Mouse (Mus musculus): ENCODE data around the gene Gm8374. TPM values are rescaled to one million over a fixed set of nuclear protein-coding genes. Genes with fewer than 3 reads are reported as not detected.
"Not testable (repeated sequence)": the region's sequence is repeated elsewhere in the genome, so short reads cannot be mapped to it uniquely, and the experiment has no call there.

Gm8374 gene
- not detected for total RNA-seq (2021)
- long read RNA-seq = 0 reads

DNA sequence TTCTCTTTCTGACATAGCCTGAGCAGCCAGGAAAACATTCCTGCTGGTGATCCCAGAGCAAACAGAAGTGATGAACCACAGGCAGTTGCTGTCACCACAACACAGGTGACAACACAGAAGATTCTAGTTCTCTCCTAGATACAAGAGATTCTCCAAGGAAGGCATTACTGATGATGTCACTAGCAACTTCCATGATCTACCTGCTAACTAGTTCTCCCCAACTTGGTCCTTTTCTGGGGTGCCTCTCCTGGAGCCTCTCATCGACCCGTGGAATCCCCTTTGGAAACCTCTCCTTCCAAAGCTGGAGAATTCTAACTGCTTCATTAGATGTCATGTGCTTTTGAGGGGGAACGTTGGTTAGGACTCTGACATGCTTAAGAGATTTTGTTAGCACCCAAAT is at the start of gene Gm8374:
TSS of gene Gm8374 (minus strand) at position 101 of the 400 bp plus-strand sequence.
- not testable (repeated sequence) for DNase-seq (ENCODE audit: low spot score in 2 of 2)

DNA sequence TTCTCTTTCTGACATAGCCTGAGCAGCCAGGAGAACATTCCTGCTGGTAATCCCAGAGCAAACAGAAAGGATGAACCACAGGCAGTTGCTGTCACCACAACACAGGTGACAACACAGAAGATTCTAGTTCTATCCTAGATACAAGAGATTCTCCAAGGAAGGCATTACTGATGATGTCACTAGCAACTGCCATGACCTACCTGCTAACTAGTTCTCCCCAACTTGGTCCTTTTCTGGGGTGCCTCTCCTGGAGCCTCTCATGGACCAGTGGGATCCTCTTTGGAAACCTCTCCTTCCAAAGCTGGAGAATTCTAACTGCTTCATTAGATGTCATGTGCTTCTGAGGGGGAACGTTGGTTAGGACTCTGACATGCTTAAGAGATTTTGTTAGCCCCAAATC is 32.6 kb downstream of the Gm8374 start, which contains the start of gene Gm5797:
TSS of gene Gm5797 (minus strand) at position 101 of the 400 bp plus-strand sequence.
- not testable (repeated sequence) for DNase-seq (ENCODE audit: low spot score in 2 of 2)

DNA sequence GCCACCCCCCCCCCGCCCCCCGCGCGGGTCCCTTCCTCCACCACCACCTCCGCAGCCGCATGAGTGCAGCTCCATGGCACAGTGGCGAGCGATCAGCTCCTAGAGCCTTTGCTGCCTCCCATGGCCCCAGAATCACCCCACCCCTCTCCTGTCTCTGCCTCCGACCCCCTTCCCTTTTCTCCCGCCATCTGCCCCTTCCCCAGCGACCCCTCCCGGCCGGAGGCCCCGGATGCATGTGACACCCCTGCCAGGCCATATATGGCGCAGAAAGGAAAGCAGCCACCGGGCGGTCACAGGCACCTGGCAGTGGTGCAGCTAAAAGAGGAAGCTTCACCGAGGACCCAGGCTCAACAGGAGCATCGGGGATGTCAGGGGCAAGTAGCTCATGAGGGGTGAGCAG is 49.8 kb downstream of the Gm8374 start:
- DNase-seq (ENCODE audit: low spot score in 2 of 2) = peak; percentile 14 to 27

DNA sequence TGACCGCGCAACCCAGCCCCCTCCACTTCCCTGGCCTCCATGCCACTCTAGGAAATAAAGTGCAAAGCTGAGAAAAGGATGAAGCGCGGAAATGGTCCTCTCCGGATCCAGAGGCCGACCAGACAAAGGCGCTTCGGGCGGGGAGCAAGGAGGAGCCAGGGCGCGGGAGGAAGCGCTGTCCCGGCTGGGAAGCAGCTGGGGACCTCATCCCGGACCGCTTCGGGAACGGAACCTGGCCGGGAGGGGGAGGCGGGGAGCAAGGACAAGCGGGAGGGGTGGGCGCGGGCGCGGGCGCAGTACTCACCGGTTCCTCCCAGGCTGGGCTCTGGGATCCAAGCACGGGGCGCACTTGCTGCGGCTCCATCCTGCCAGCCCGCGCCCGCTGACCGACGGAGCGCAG is 50.3 kb downstream of the Gm8374 start, which contains the start of gene Gm3739:
TSS of gene Gm3739 (minus strand) at position 389 of the 400 bp plus-strand sequence.
- peak; percentile 13 to 25 for DNase-seq (ENCODE audit: low spot score in 2 of 2)

Other genes starting within 250 kb of the Gm8374 start
- gene Gm6676, start 239.7 kb downstream of the Gm8374 start, total RNA-seq (2021) = not detected
- gene Gm3512, start 190.6 kb downstream of the Gm8374 start, total RNA-seq (2021) = 1 to 10 TPM; 1.5 to 1.6 TPM
- not detected for gene Gm16434, start 170.6 kb downstream of the Gm8374 start, total RNA-seq (2021)
- not detected for gene Gm3727, start 100.4 kb downstream of the Gm8374 start, total RNA-seq (2021)
- 1 to 10 TPM; 1.4 to 1.5 TPM for gene Gm3739, start 50.1 kb downstream of the Gm8374 start, total RNA-seq (2021)
- gene Gm5797, start 32.7 kb downstream of the Gm8374 start, total RNA-seq (2021) = not detected
- under 1 TPM in 1 of 2 experiments, not detected in 1; 0.37 TPM for gene Gm3755, start 85.8 kb upstream of the Gm8374 start, total RNA-seq (2021)
- 1 to 10 TPM; 2.6 to 2.9 TPM for gene Gm3752, start 118.6 kb upstream of the Gm8374 start, total RNA-seq (2021)
- 10 to 100 TPM; 10.5 to 17.0 TPM for gene Gm3558, start 203.4 kb upstream of the Gm8374 start, total RNA-seq (2021)
- not detected for gene Gm10338, start 230.5 kb upstream of the Gm8374 start, total RNA-seq (2021)